Mouse (Mus musculus): ENCODE data around the gene Taf3. TPM values are rescaled to one million over a fixed set of nuclear protein-coding genes. Genes with fewer than 3 reads are reported as not detected.

Taf3 gene
- polyA plus RNA-seq, 1 experiment, result 24.6 TPM

GRCm38 (mm10) chr2:9945611-9946010 is 102.8 kb downstream of the Taf3 start:
- no peak for TF ChIP-seq GATA1 (IDR thresholded peaks at IDR 0.05; ENCODE audit: low read length)

- TF ChIP-seq GATA1 (IDR thresholded peaks at IDR 0.05; ENCODE audit: low read length), result no peak
Observed at GRCm38 (mm10) chr2:9943011-9943410, 105.4 kb downstream of the Taf3 start.

- TF ChIP-seq GATA1 (IDR thresholded peaks at IDR 0.05; ENCODE audit: low read length), result no peak
Observed at GRCm38 (mm10) chr2:9939250-9939649, 109.1 kb downstream of the Taf3 start.

GRCm38 (mm10) chr2:9935965-9936364 is 112.4 kb downstream of the Taf3 start:
- TF ChIP-seq GATA1 (IDR thresholded peaks at IDR 0.05; ENCODE audit: low read length), result no peak

- TF ChIP-seq GATA1 (IDR thresholded peaks at IDR 0.05; ENCODE audit: low read length), result no peak
Observed at GRCm38 (mm10) chr2:9926905-9927283, 121.5 kb downstream of the Taf3 start.

- TF ChIP-seq GATA1 (IDR thresholded peaks at IDR 0.05; ENCODE audit: low read length), result no peak
Observed at GRCm38 (mm10) chr2:9926194-9926904, 122.0 kb downstream of the Taf3 start.

- no peak for TF ChIP-seq GATA1 (IDR thresholded peaks at IDR 0.05; ENCODE audit: low read length)
Observed at GRCm38 (mm10) chr2:9918691-9919471, 129.5 kb downstream of the Taf3 start.

- no peak for TF ChIP-seq GATA1 (IDR thresholded peaks at IDR 0.05; ENCODE audit: low read length)
Observed at GRCm38 (mm10) chr2:9917602-9918001, 130.8 kb downstream of the Taf3 start.

- no peak for TF ChIP-seq GATA1 (IDR thresholded peaks at IDR 0.05; ENCODE audit: low read length)
Observed at GRCm38 (mm10) chr2:9905995-9906394, 142.4 kb downstream of the Taf3 start.

GRCm38 (mm10) chr2:9903854-9904560 is 144.4 kb downstream of the Taf3 start:
- TF ChIP-seq GATA1 (IDR thresholded peaks at IDR 0.05; ENCODE audit: low read length), result no peak

- no peak for TF ChIP-seq GATA1 (IDR thresholded peaks at IDR 0.05; ENCODE audit: low read length)
Observed at GRCm38 (mm10) chr2:9897846-9898245, 150.6 kb downstream of the Taf3 start.

GRCm38 (mm10) chr2:9896097-9896770 is 152.2 kb downstream of the Taf3 start:
- TF ChIP-seq GATA1 (IDR thresholded peaks at IDR 0.05; ENCODE audit: low read length), result no peak

- TF ChIP-seq GATA1 (IDR thresholded peaks at IDR 0.05; ENCODE audit: low read length), result no peak
Observed at GRCm38 (mm10) chr2:9894836-9895593, 153.4 kb downstream of the Taf3 start.

- TF ChIP-seq GATA1 (IDR thresholded peaks at IDR 0.05; ENCODE audit: low read length), result no peak
Observed at GRCm38 (mm10) chr2:9893272-9893953, 155.0 kb downstream of the Taf3 start.

Measured in G1E-ER4 (cell line).